Mouse (Mus musculus) cortical plate, adult 2 months (tissue): ENCODE data around the gene Palmd.

Experiments used
- CTCF ChIP-seq: fragments of 200-500 bp; IDR thresholded peaks from 2 replicates; pipeline ENCODE4 v1.5.1; 2011; ENCODE audit warnings: mild to moderate bottlenecking, control low read depth, low read length; ENCODE audit not compliant: insufficient read depth; ENCODE audit errors: extremely low read depth
- POLR2A ChIP-seq: fragments of 200-500 bp; IDR thresholded peaks from 2 replicates; pipeline ENCODE4 v1.6.1; 2011; ENCODE audit warnings: mild to moderate bottlenecking, low read length, control low read depth; ENCODE audit not compliant: insufficient read depth; ENCODE audit errors: extremely low read depth

DNA sequence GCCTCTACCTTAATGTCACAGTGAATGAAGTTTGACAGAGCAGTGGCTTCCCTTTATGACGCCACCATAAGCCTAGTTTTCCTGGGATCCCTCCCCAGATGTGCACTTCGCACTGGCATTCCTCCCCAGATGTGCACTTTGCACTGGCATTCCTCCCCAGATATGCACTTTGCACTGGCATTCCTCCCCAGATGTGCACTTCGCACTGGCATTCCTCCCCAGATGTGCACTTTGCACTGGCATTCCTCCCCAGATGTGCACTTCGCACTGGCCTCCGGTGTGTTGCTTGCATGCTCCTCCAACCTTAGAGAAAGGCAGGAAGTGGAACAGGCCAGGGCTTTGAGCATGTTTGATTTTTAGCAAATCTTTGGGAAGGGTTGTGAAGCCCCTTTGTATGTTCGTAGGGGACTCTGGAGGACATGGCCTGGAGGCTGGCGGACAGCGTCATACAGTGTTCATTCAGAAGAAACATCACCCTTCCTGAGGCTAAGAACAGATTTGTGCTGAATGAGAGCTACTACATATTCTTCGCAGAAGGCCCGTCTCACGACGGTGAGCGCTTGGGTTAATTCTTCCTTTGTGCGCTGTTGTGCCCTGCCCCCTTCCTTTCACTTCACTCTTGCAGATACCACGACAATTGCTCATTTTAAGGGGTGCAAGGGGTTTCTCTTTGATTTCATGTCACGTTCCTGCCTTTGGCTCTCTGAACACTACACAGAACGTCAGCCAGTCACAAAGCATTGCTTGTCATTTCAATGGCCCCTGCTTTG, 77.2 kb downstream of the Palmd start:
- no peak for TF ChIP-seq CTCF
- TF ChIP-seq POLR2A, result no peak
